Mouse (Mus musculus): Measurements from ENCODE around the gene Dhx9. TPM values are rescaled to one million over a fixed set of nuclear protein-coding genes. Genes with fewer than 3 reads are reported as not detected.

The Dhx9 gene
- polyA plus RNA-seq, 1 experiment from 2014 or later = 10.6 TPM

- TF ChIP-seq EP300 (optimal IDR thresholded peaks at IDR 0.05) = no peak
- TF ChIP-seq CTCF (IDR thresholded peaks at IDR 0.05; ENCODE audit: low read depth) = no peak
- H3K4me3 ChIP-seq (ENCODE audit: low read depth, low read length) = no peak overlapping the region
- DNase-seq (ENCODE audit: low spot score) (peak; percentile 48), ATAC-seq (ENCODE audit: low FRiP score, low TSS enrichment) (0 out of 2 replicates have a peak, but pooled peaks have one; percentile 62)
- no peak overlapping the region for H3K4me2 ChIP-seq (replicated peaks; ENCODE audit: low read depth)
- WGBS = 68% methylated on average over 9 of the region's 9 CpGs
- no peaks in the 10 kb centered on the region for H3K36me3 ChIP-seq (ENCODE audit: control insufficient read depth, insufficient read depth, low read length)
- no peaks in the 10 kb centered on the region for H3K4me1 ChIP-seq (replicated peaks; ENCODE audit: control insufficient read depth, insufficient read depth)
- H3K9ac ChIP-seq (ENCODE audit: low read length) = no peak overlapping the region
- no peaks in the 10 kb centered on the region for H3K27me3 ChIP-seq (ENCODE audit: control insufficient read depth, insufficient read depth, low read length)
- no peaks in the 10 kb centered on the region for H3K9me3 ChIP-seq (ENCODE audit: control insufficient read depth, low read length)
- H3K27ac ChIP-seq (replicated peaks) = no peak overlapping the region
Observed at GRCm38 (mm10) chr1:153500030-153500429, 12.6 kb upstream of the Dhx9 start.

- ATAC-seq (ENCODE audit: low FRiP score, low TSS enrichment) = no peak
- H3K4me3 ChIP-seq (ENCODE audit: low read depth, low read length) = no peak overlapping the region
- H3K4me2 ChIP-seq (replicated peaks; ENCODE audit: low read depth) = no peak overlapping the region
- TF ChIP-seq EP300 (optimal IDR thresholded peaks at IDR 0.05) (no peak), CTCF (IDR thresholded peaks at IDR 0.05; ENCODE audit: low read depth) (no peak)
- no peak for DNase-seq (ENCODE audit: low spot score)
- H3K27ac ChIP-seq (replicated peaks) = no peak overlapping the region
- H3K36me3 ChIP-seq (ENCODE audit: control insufficient read depth, insufficient read depth, low read length) = no peaks in the 10 kb centered on the region
- H3K9me3 ChIP-seq (ENCODE audit: control insufficient read depth, low read length) = no peaks in the 10 kb centered on the region
- H3K9ac ChIP-seq (ENCODE audit: low read length) = no peak overlapping the region
- H3K4me1 ChIP-seq (replicated peaks; ENCODE audit: control insufficient read depth, insufficient read depth) = no peaks in the 10 kb centered on the region
- no peaks in the 10 kb centered on the region for H3K27me3 ChIP-seq (ENCODE audit: control insufficient read depth, insufficient read depth, low read length)
- 67% methylated on average over 3 of the region's 3 CpGs for WGBS
Observed at GRCm38 (mm10) chr1:153496030-153496429, 8.6 kb upstream of the Dhx9 start.

- Histone ChIP-seq H3K4me1 (replicated peaks; ENCODE audit: control insufficient read depth, insufficient read depth) (no peaks in the 10 kb centered on the region), H3K27me3 (ENCODE audit: control insufficient read depth, insufficient read depth, low read length) (no peaks in the 10 kb centered on the region), H3K27ac (replicated peaks) (no peak overlapping the region), H3K9ac (ENCODE audit: low read length) (no peak overlapping the region; the same call in 1 of the 2 replicates), H3K4me2 (replicated peaks; ENCODE audit: low read depth) (no peak overlapping the region), H3K9me3 (ENCODE audit: control insufficient read depth, low read length) (no peaks in the 10 kb centered on the region), H3K36me3 (ENCODE audit: control insufficient read depth, insufficient read depth, low read length) (no peaks in the 10 kb centered on the region), H3K4me3 (ENCODE audit: low read depth, low read length) (no peak overlapping the region)
- no peak for TF ChIP-seq CTCF (IDR thresholded peaks at IDR 0.05; ENCODE audit: low read depth)
- no peak for TF ChIP-seq EP300 (optimal IDR thresholded peaks at IDR 0.05)
- WGBS = 38% methylated on average over 6 of the region's 6 CpGs
- DNase-seq (ENCODE audit: low spot score) (no peak), ATAC-seq (ENCODE audit: low FRiP score, low TSS enrichment) (no peak)
Observed at GRCm38 (mm10) chr1:153493931-153494330, 6.5 kb upstream of the Dhx9 start.

GRCm38 (mm10) chr1:153493338-153493737 lies 5.9 kb upstream of the Dhx9 start:
- WGBS = 28% methylated on average over 4 of the region's 4 CpGs
- H3K9ac ChIP-seq (ENCODE audit: low read length) = no peak overlapping the region
- no peaks in the 10 kb centered on the region for H3K36me3 ChIP-seq (ENCODE audit: control insufficient read depth, insufficient read depth, low read length)
- no peaks in the 10 kb centered on the region for H3K4me1 ChIP-seq (replicated peaks; ENCODE audit: control insufficient read depth, insufficient read depth)
- no peak overlapping the region for H3K27ac ChIP-seq (replicated peaks)
- H3K4me3 ChIP-seq (ENCODE audit: low read depth, low read length) = no peak overlapping the region
- DNase-seq (ENCODE audit: low spot score) = peak; percentile 44
- no peak overlapping the region for H3K4me2 ChIP-seq (replicated peaks; ENCODE audit: low read depth)
- H3K9me3 ChIP-seq (ENCODE audit: control insufficient read depth, low read length) = no peaks in the 10 kb centered on the region
- H3K27me3 ChIP-seq (ENCODE audit: control insufficient read depth, insufficient read depth, low read length) = no peaks in the 10 kb centered on the region
- TF ChIP-seq EP300 (optimal IDR thresholded peaks at IDR 0.05) (no peak), CTCF (IDR thresholded peaks at IDR 0.05; ENCODE audit: low read depth) (no peak)
- no peak for ATAC-seq (ENCODE audit: low FRiP score, low TSS enrichment)

GRCm38 (mm10) chr1:153491822-153492221 lies 4.4 kb upstream of the Dhx9 start:
- Histone ChIP-seq H3K27me3 (ENCODE audit: control insufficient read depth, insufficient read depth, low read length) (no peaks in the 10 kb centered on the region), H3K4me2 (replicated peaks; ENCODE audit: low read depth) (no peak overlapping the region), H3K9ac (ENCODE audit: low read length) (no peak overlapping the region), H3K36me3 (ENCODE audit: control insufficient read depth, insufficient read depth, low read length) (no peaks in the 10 kb centered on the region), H3K9me3 (ENCODE audit: control insufficient read depth, low read length) (no peaks in the 10 kb centered on the region), H3K4me3 (ENCODE audit: low read depth, low read length) (no peak overlapping the region), H3K27ac (replicated peaks) (no peak overlapping the region), H3K4me1 (replicated peaks; ENCODE audit: control insufficient read depth, insufficient read depth) (no peaks in the 10 kb centered on the region)
- TF ChIP-seq EP300 (optimal IDR thresholded peaks at IDR 0.05) (no peak), CTCF (IDR thresholded peaks at IDR 0.05; ENCODE audit: low read depth) (no peak)
- no peak for DNase-seq (ENCODE audit: low spot score)
- 70% methylated on average over 1 of the region's 1 CpGs for WGBS
- ATAC-seq (ENCODE audit: low FRiP score, low TSS enrichment) = no peak

GRCm38 (mm10) chr1:153491345-153491744 lies 3.9 kb upstream of the Dhx9 start:
- Histone ChIP-seq H3K9ac (ENCODE audit: low read length) (no peak overlapping the region), H3K27ac (replicated peaks) (no peak overlapping the region), H3K27me3 (ENCODE audit: control insufficient read depth, insufficient read depth, low read length) (no peaks in the 10 kb centered on the region), H3K4me2 (replicated peaks; ENCODE audit: low read depth) (no peak overlapping the region), H3K4me1 (replicated peaks; ENCODE audit: control insufficient read depth, insufficient read depth) (no peaks in the 10 kb centered on the region), H3K4me3 (ENCODE audit: low read depth, low read length) (no peak overlapping the region), H3K36me3 (ENCODE audit: control insufficient read depth, insufficient read depth, low read length) (no peaks in the 10 kb centered on the region), H3K9me3 (ENCODE audit: control insufficient read depth, low read length) (no peaks in the 10 kb centered on the region)
- no peak for TF ChIP-seq CTCF (IDR thresholded peaks at IDR 0.05; ENCODE audit: low read depth)
- TF ChIP-seq EP300 (optimal IDR thresholded peaks at IDR 0.05) = no peak
- WGBS = 82% methylated on average over 2 of the region's 2 CpGs
- ATAC-seq (ENCODE audit: low FRiP score, low TSS enrichment) (no peak), DNase-seq (ENCODE audit: low spot score) (no peak)

Data from stomach, postnatal 0 days (tissue).